Mouse (Mus musculus) erythroblast, embryonic 14.5 days (primary cell): ENCODE data around the gene Safb. TPM values are rescaled to one million over a fixed set of nuclear protein-coding genes. Genes with fewer than 3 reads are reported as not detected.
A peak's percentile ranks its signal among the peaks of the same experiment; 100 is the strongest.
"Not testable (repeated sequence)": the region's sequence is repeated elsewhere in the genome, so short reads cannot be mapped to it uniquely, and the experiment has no call there.

Experiments
- H3K27me3 ChIP-seq: 2 replicates; pipeline ENCODE4 v1.6.1; 2012; ENCODE audit warnings: inconsistent platforms; ENCODE audit not compliant: control insufficient read depth
- H3K36me3 ChIP-seq: 2 replicates; pipeline ENCODE4 v1.6.1; 2012; ENCODE audit warnings: mild to moderate bottlenecking, inconsistent platforms; ENCODE audit not compliant: control insufficient read depth
- H3K4me1 ChIP-seq: 2 replicates; pipeline ENCODE4 v1.6.1; 2012; ENCODE audit warnings: inconsistent platforms; ENCODE audit not compliant: control insufficient read depth
- H3K4me3 ChIP-seq: replicated peaks from 2 replicates; pipeline ENCODE3; 2012; ENCODE audit warnings: moderate library complexity, mild to moderate bottlenecking, inconsistent platforms
- H3K9me3 ChIP-seq: 2 replicates; pipeline ENCODE4 v1.6.1; 2012; ENCODE audit warnings: low read length, inconsistent platforms, mixed read lengths; ENCODE audit not compliant: control insufficient read depth
- GATA1 ChIP-seq: IDR thresholded peaks from 2 replicates; pipeline ENCODE4 v1.6.1; 2012; ENCODE audit warnings: low read length, inconsistent platforms, mixed read lengths
- TAL1 ChIP-seq: IDR thresholded peaks from 3 replicates; pipeline ENCODE4 v1.6.1; 2012; ENCODE audit warnings: low read length, inconsistent platforms, mixed read lengths
- polyA plus RNA-seq: library from polyadenylated mRNA; stranded (reverse); fragments of >175 nt; gene quantifications from 2 replicates; pipeline ENCODE4 v1.2.3, GENCODE M21; 2012

The Safb gene
- polyA plus RNA-seq, 1 experiment: 29.6 TPM

- peaks cover 19% of the 10 kb centered on the region for H3K4me1 ChIP-seq
- H3K36me3 ChIP-seq: peaks cover 94% of the 10 kb centered on the region
- H3K9me3 ChIP-seq: no peaks in the 10 kb centered on the region
- TF ChIP-seq TAL1: no peak
- TF ChIP-seq GATA1: no peak
- H3K27me3 ChIP-seq: no peaks in the 10 kb centered on the region
- no peak overlapping the region for H3K4me3 ChIP-seq
Observed at GRCm38 (mm10) chr17:56604422-56604821, 19.8 kb downstream of the Safb start.

- Histone ChIP-seq H3K4me3 (no peak overlapping the region), H3K9me3 (no peaks in the 10 kb centered on the region), H3K36me3 (peaks cover 84% of the 10 kb centered on the region), H3K27me3 (no peaks in the 10 kb centered on the region), H3K4me1 (peaks cover 26% of the 10 kb centered on the region)
- TF ChIP-seq TAL1: no peak
- TF ChIP-seq GATA1: no peak
Observed at GRCm38 (mm10) chr17:56605431-56605830, 20.8 kb downstream of the Safb start.

GRCm38 (mm10) chr17:56607521-56608062 lies 23.0 kb downstream of the Safb start:
- Histone ChIP-seq H3K4me3 (no peak overlapping the region), H3K4me1 (peaks cover 48% of the 10 kb centered on the region), H3K36me3 (peaks cover 65% of the 10 kb centered on the region), H3K27me3 (no peaks in the 10 kb centered on the region), H3K9me3 (no peaks in the 10 kb centered on the region)
- no peak for TF ChIP-seq TAL1

GRCm38 (mm10) chr17:56608699-56609098 lies 24.1 kb downstream of the Safb start:
- no peak for TF ChIP-seq TAL1
- no peak for TF ChIP-seq GATA1
- H3K27me3 ChIP-seq: no peaks in the 10 kb centered on the region
- peaks cover 57% of the 10 kb centered on the region for H3K4me1 ChIP-seq
- H3K36me3 ChIP-seq: peaks cover 54% of the 10 kb centered on the region
- H3K9me3 ChIP-seq: no peaks in the 10 kb centered on the region
- H3K4me3 ChIP-seq: peak overlapping the region; percentile 80

- no peaks in the 10 kb centered on the region for H3K9me3 ChIP-seq
- TF ChIP-seq GATA1 (no peak), TAL1 (no peak)
- H3K4me3 ChIP-seq: peak within 1 kb of the TSS; percentile 80
- peaks cover 66% of the 10 kb centered on the region for H3K4me1 ChIP-seq
- H3K27me3 ChIP-seq: no peaks in the 10 kb centered on the region
- H3K36me3 ChIP-seq: peaks cover 53% of the 10 kb centered on the region
Observed at GRCm38 (mm10) chr17:56609452-56610171, 25.0 kb downstream of the Safb start, which contains the start of gene 2410015M20Rik. 2410015M20Rik (minus strand) TSS chr17:56609771.

GRCm38 (mm10) chr17:56611323-56611722 lies 26.7 kb downstream of the Safb start:
- Histone ChIP-seq H3K4me3 (peak overlapping the region; percentile 50), H3K36me3 (peaks cover 53% of the 10 kb centered on the region), H3K27me3 (no peaks in the 10 kb centered on the region), H3K4me1 (peaks cover 82% of the 10 kb centered on the region), H3K9me3 (no peaks in the 10 kb centered on the region)
- TF ChIP-seq GATA1 (no peak), TAL1 (no peak)

GRCm38 (mm10) chr17:56611861-56612564 lies 27.4 kb downstream of the Safb start:
- no peak for TF ChIP-seq TAL1
- no peak for TF ChIP-seq GATA1
- Histone ChIP-seq H3K27me3 (no peaks in the 10 kb centered on the region), H3K36me3 (peaks cover 53% of the 10 kb centered on the region), H3K4me3 (peak overlapping the region; percentile 50), H3K9me3 (no peaks in the 10 kb centered on the region), H3K4me1 (peaks cover 85% of the 10 kb centered on the region)

GRCm38 (mm10) chr17:56612565-56612939 lies 27.9 kb downstream of the Safb start:
- peak overlapping the region; percentile 50 for H3K4me3 ChIP-seq
- H3K27me3 ChIP-seq, H3K9me3 ChIP-seq: not testable (repeated sequence)
- H3K4me1 ChIP-seq: peaks cover 84% of the 10 kb centered on the region
- peaks cover 53% of the 10 kb centered on the region for H3K36me3 ChIP-seq

- Histone ChIP-seq H3K4me3 (peak within 1 kb of the TSS; percentile 77), H3K36me3 (peaks cover 53% of the 10 kb centered on the region), H3K4me1 (peaks cover 76% of the 10 kb centered on the region), H3K27me3 (no peaks in the 10 kb centered on the region), H3K9me3 (no peaks in the 10 kb centered on the region)
- no peak for TF ChIP-seq GATA1
Observed at GRCm38 (mm10) chr17:56613236-56613844, 28.7 kb downstream of the Safb start, which contains the start of gene Rpl36. Rpl36 (plus strand) TSS chr17:56613416.

GRCm38 (mm10) chr17:56613893-56614292 lies 29.3 kb downstream of the Safb start:
- not testable (repeated sequence) for H3K9me3 ChIP-seq, H3K27me3 ChIP-seq
- Histone ChIP-seq H3K36me3 (peaks cover 54% of the 10 kb centered on the region), H3K4me3 (peak overlapping the region; percentile 77), H3K4me1 (peaks cover 70% of the 10 kb centered on the region)
